Mouse (Mus musculus) monocyte, adult 2 months (primary cell): Measurements from ENCODE around the gene Gm27021.
A peak's percentile ranks its signal among the peaks of the same experiment; 100 is the strongest.

Experiments
- DNase-seq, 2 experiments: peaks; one replicate each; pipeline ENCODE4 v3.0.0; 2022; ENCODE audit warnings: low spot score in 2 of 2, low read depth in 1 of 2

Gene Gm27021

DNA sequence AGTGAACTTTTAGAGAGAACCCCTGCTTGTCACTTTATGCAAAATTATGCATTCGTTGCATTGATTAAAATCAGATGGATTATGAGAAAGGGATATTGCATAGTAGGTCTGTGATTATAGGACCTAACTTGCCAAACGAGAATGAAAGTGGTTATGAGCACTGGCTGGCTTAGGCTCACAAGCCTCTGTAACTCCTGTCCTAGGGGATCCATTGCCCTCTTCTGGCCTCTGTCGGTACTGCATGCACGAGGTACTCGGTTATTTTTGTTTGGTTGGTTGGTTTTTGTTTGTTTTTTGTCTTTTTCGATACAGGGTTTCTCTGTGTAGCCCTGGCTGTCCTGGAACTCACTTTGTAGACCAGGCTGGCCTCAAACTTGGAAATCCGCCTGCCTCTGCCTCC is 60.0 kb downstream of the Gm27021 start:
- peak in 1 of 2 experiments; percentile 56 for DNase-seq

DNA sequence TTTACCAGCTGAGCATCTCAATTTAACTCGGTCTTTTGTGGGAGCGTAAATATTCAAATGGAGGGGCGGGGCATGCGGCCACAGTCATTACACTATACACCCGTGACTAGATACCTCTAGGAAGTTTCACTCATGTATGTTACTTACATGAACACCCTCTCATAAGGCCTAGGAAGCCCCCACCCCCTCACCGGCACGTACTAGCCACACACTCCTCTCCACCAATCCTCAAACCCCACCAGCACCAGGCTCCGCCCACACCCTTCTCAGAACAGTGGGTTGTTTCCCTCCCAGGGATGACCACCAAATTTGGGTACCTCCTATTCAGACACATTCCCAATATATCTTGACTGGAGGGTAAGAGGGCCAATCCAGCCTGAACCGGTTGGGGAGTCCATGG is 60.4 kb downstream of the Gm27021 start:
- no peak for DNase-seq

- no peak for DNase-seq
Observed at GRCm38 (mm10) chr8:120602672-120603071, 65.2 kb downstream of the Gm27021 start.

GRCm38 (mm10) chr8:120599504-120599903 is 68.4 kb downstream of the Gm27021 start:
- DNase-seq: peak in 1 of 2 experiments; percentile 67

DNA sequence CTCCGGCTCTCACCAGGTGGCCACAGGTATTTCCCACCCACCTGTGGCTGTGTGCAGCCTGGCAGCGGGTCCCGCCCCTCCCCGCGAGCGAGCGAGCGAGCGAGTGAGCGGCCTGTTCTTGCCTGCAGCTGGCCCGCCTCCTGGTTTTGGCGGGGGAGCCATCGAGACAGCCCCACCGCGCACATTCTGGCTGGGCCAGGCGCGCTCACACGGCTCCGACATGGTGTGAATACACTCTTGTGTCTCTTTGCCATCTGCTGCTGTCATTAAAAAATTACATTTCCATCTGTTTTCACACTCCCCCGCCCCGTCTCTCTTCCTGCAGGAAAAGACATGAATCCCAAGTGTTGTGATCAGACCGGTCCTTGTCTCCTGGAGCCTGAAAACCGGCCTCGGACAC is 69.3 kb downstream of the Gm27021 start:
- no peak for DNase-seq

DNA sequence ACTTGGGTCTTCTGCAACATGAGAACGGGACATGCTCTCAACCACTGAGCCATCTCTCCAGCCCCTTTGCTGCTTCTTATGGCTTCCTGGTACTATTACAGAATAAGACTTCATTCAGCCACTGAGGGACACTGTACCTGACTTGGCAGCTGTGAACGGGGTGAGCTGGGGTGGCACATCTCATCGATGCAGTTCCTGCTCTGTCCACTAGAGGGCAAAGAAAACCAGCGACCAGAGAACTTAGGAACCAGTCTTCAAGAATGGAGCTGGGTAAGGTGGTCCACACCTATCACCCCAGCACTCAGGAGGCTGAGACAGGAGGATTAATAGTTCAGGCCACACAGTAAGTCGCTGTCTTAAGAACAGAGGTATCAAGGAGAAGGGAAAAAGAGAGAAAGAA is 71.9 kb downstream of the Gm27021 start:
- peak in 1 of 2 experiments; percentile 22 for DNase-seq

GRCm38 (mm10) chr8:120594571-120594970 is 73.3 kb downstream of the Gm27021 start:
- no peak for DNase-seq

- DNase-seq: no peak
Observed at GRCm38 (mm10) chr8:120591587-120592292, 76.1 kb downstream of the Gm27021 start.

- no peak for DNase-seq
Observed at GRCm38 (mm10) chr8:120589921-120590320, 78.0 kb downstream of the Gm27021 start.

DNA sequence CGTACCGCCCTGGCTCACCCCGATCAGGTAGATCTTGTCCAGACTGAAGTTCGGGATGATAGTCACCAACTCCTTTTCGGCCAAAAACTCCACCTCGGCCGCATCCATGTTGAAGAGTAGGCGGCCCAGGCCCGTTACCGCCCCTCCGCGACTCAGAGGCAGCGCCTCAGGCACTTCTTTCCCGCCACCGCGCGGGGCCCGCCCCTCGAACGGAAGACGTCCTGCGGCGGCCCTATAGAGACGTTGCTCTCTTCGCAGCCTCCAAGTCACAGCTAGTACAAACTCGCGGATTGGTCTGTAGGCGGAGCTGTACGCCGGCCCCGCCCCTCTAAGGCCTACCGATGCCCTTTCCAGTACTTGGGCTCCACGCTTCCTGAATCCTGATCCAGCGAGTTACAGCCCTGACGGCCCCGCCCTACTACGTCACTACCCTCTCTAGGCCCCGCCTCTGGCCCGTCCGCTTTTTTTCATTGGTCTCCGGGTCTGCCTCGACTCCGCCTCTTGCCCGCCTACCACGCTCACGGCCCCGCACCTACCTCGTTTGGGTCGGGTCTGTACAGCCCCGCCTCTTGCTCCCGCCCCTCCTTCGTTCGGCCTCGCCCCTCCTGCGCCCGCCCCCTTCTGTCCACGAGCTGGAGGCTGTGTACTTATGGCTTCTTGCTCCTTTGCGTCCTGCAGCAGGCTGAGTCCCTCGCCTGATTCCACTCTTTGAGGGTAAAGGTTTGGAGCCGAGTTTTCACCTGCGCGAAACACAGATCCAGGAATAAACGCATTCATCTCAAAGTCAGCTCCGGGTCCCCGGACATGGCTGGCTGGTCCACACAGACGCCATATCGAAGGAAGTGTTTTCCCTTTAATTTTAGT is 78.7 kb downstream of the Gm27021 start, which contains the start of gene Gins2:
Gene Gins2 (minus strand): TSS at position 397 of the 864 bp plus-strand sequence.
- peak; percentile 99 for DNase-seq

- no peak for DNase-seq
Observed at GRCm38 (mm10) chr8:120585521-120585920, 82.4 kb downstream of the Gm27021 start.

DNA sequence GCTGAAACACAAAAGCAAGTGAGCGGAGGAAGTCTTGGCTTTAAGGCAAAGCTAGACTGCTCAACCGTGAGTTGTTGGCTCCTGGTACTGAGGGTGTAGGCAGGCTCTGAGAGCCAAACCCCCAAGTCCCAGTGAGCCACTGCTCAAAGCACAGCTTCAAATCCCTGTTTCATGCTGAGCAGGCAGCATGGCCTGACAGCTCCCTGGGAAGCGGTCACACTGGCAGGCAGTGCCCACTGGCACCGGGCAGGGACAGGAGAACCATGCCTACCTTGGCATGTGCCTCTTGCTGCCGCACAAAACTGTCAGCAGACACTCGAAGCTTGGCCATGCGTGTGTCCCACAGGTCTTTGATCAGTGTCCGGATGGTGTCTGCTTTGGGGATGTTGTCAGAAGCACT is 86.1 kb downstream of the Gm27021 start:
- DNase-seq: no peak

GRCm38 (mm10) chr8:120581329-120581728 is 86.5 kb downstream of the Gm27021 start:
- no peak for DNase-seq

DNA sequence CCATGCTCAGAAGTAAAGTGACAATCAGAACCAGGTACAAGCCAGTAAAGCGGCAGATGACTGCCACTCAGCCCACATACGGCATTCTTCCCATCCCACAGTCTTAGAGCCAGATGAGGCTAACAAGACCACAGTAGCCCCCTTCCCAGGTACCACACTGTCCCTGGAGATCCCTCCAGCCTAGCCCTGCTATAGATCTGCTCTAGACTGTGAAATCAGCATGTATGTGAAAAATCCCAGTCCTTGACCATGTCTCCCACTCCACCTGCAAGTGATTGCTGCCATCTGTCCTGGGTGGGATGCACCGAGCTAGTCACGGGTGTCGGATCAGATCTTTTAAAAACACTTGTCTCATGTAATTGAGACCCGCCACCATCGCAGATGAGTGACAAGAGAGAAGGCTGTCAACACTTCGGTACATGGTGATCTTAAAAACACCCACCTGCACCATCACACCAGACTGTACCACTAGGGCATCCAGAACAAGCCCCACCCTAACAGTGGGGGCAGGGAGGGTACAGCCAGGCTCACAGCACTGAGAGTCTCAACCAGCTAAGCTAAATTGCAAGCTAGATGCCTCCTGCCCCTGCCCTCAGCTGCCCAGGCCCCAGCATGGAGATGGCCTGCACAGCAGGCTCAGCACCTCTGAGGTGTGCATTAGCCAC is 87.4 kb downstream of the Gm27021 start:
- DNase-seq: no peak

DNA sequence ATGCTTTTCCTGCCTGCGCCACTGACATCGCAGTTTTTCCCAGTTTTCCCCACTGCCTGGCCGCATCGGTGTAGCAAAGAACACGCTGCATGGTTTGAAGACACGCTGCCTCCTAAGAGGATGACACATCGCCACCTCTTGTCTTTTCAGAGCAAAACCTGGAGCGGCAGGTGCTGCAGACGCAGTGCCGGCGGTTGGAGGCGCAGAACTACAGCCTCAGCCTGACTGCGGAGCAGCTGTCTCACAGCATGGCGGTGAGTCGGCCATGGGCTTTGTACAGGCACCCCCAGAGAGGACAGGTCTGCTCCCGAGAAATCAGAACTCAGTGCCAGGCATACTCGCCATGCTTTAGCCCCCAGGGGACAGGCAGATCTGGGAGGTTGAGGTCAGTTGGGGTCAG is 90.1 kb downstream of the Gm27021 start:
- no peak for DNase-seq

GRCm38 (mm10) chr8:120575801-120576200 is 92.1 kb downstream of the Gm27021 start:
- DNase-seq: no peak

- no peak for DNase-seq
Observed at GRCm38 (mm10) chr8:120574941-120575340, 92.9 kb downstream of the Gm27021 start.

GRCm38 (mm10) chr8:120573866-120574265 is 94.0 kb downstream of the Gm27021 start:
- no peak for DNase-seq

DNA sequence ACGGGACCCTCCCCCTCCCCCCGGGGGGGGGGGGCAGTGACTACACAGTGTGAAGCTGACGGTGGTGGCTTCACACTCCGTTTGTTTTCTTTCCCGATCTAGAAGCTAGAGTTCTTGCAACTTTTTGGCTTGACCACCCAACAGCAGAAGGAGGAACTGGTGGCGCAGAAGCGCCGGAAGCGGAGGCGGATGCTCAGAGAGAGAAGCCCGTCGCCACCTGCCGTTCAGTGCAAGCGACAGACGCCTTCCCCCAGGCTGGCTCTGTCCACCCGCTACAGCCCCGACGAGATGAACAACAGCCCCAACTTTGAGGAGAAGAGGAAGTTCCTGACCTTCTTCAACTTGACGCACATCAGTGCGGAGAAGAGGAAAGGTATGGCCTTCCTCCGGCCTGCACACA is 95.3 kb downstream of the Gm27021 start:
- peak in 1 of 2 experiments; percentile 35 for DNase-seq

- DNase-seq: no peak
Observed at GRCm38 (mm10) chr8:120571561-120571960, 96.3 kb downstream of the Gm27021 start.

GRCm38 (mm10) chr8:120569939-120570715 is 97.8 kb downstream of the Gm27021 start:
- peak in 1 of 2 experiments; percentile 63 for DNase-seq
